Mouse (Mus musculus) kidney, adult 11 months (tissue): ENCODE data around the gene 9230102O04Rik.
A peak's percentile ranks its signal among the peaks of the same experiment; 100 is the strongest.

ENCODE experiments used
- DNase-seq: peaks from one replicate; pipeline ENCODE4 v3.0.0; 2022

The 9230102O04Rik gene

GRCm38 (mm10) chr2:9888913-9889650 is at the start of gene 9230102O04Rik:
9230102O04Rik (minus strand) TSS chr2:9889540.
- DNase-seq: peak; percentile 60

- no peak for DNase-seq
Observed at GRCm38 (mm10) chr2:9935965-9936364, 46.6 kb upstream of the 9230102O04Rik start.

- no peak for DNase-seq
Observed at GRCm38 (mm10) chr2:9926905-9927283, 37.6 kb upstream of the 9230102O04Rik start.

GRCm38 (mm10) chr2:9926194-9926904 is 37.0 kb upstream of the 9230102O04Rik start:
- no peak for DNase-seq

GRCm38 (mm10) chr2:9918691-9919471 is 29.5 kb upstream of the 9230102O04Rik start:
- peak; percentile 74 for DNase-seq

GRCm38 (mm10) chr2:9917602-9918001 is 28.3 kb upstream of the 9230102O04Rik start:
- no peak for DNase-seq

- DNase-seq: peak; percentile 37
Observed at GRCm38 (mm10) chr2:9905995-9906394, 16.7 kb upstream of the 9230102O04Rik start.

GRCm38 (mm10) chr2:9903854-9904560 is 14.7 kb upstream of the 9230102O04Rik start:
- no peak for DNase-seq

- DNase-seq: no peak
Observed at GRCm38 (mm10) chr2:9897846-9898245, 8.5 kb upstream of the 9230102O04Rik start.

GRCm38 (mm10) chr2:9896097-9896770 is 6.9 kb upstream of the 9230102O04Rik start:
- no peak for DNase-seq

- no peak for DNase-seq
Observed at GRCm38 (mm10) chr2:9894836-9895593, 5.7 kb upstream of the 9230102O04Rik start.

GRCm38 (mm10) chr2:9893272-9893953 is 4.1 kb upstream of the 9230102O04Rik start:
- DNase-seq: no peak

GRCm38 (mm10) chr2:9892541-9892940 is 3.2 kb upstream of the 9230102O04Rik start:
- DNase-seq: no peak

- DNase-seq: no peak
Observed at GRCm38 (mm10) chr2:9890906-9891305, 1.6 kb upstream of the 9230102O04Rik start.

GRCm38 (mm10) chr2:9890251-9890650 is 911 bp upstream of the 9230102O04Rik start:
- DNase-seq: no peak

GRCm38 (mm10) chr2:9889651-9890183 is 377 bp upstream of the 9230102O04Rik start, which contains the start of gene Gata3:
Gata3 (minus strand) TSS chr2:9890034.
- no peak for DNase-seq

- DNase-seq: no peak
Observed at GRCm38 (mm10) chr2:9887636-9888035, 1.7 kb downstream of the 9230102O04Rik start.

- no peak for DNase-seq
Observed at GRCm38 (mm10) chr2:9886921-9887610, 2.3 kb downstream of the 9230102O04Rik start.

- DNase-seq: no peak
Observed at GRCm38 (mm10) chr2:9886031-9886430, 3.3 kb downstream of the 9230102O04Rik start.
